Mouse (Mus musculus) midbrain, embryonic 13.5 days (tissue): ENCODE data around the gene Zdhhc19. TPM values are rescaled to one million over a fixed set of nuclear protein-coding genes. Genes with fewer than 3 reads are reported as not detected.

Experiments
- ATAC-seq: fragments of 200-750 bp; cut with Nextera tagmentation; 2 replicates; pipeline ENCODE4 v1.8.0; 2017; ENCODE audit warnings: mild to moderate bottlenecking, moderate TSS enrichment, moderate library complexity
- H3K27ac ChIP-seq: fragments of 300-500 bp; sonication (generic); 2 replicates; pipeline ENCODE4 v1.5.1; 2015; ENCODE audit warnings: inconsistent platforms, mild to moderate bottlenecking, moderate library complexity
- H3K27me3 ChIP-seq: fragments of 300-500 bp; sonication (generic); 2 replicates; pipeline ENCODE4 v1.6.1; 2015; ENCODE audit warnings: mild to moderate bottlenecking, inconsistent platforms
- H3K36me3 ChIP-seq: fragments of 300-500 bp; sonication (generic); 2 replicates; pipeline ENCODE4 v1.6.1; 2015; ENCODE audit warnings: mild to moderate bottlenecking, inconsistent platforms
- H3K4me1 ChIP-seq: fragments of 300-500 bp; sonication (generic); replicated peaks from 2 replicates; pipeline ENCODE4 v1.6.1; 2015; ENCODE audit warnings: inconsistent platforms
- H3K4me2 ChIP-seq: fragments of 300-500 bp; sonication (generic); replicated peaks from 2 replicates; pipeline ENCODE4 v1.6.1; 2015; ENCODE audit warnings: moderate library complexity, mild to moderate bottlenecking, inconsistent platforms
- H3K4me3 ChIP-seq: fragments of 300-500 bp; sonication (generic); replicated peaks from 2 replicates; pipeline ENCODE4 v1.5.1; 2015; ENCODE audit warnings: mild to moderate bottlenecking, inconsistent platforms
- H3K9ac ChIP-seq: fragments of 300-500 bp; sonication (generic); replicated peaks from 2 replicates; pipeline ENCODE4 v1.6.1; 2015; ENCODE audit warnings: mild to moderate bottlenecking, inconsistent platforms
- H3K9me3 ChIP-seq: fragments of 300-500 bp; sonication (generic); 2 replicates; pipeline ENCODE4 v1.6.1; 2016; ENCODE audit warnings: mild to moderate bottlenecking, inconsistent platforms
- WGBS: fragments of 180-500 bp; shearing (Covaris S2); methylation state at CpG from one replicate; pipeline ENCODE4 v1.1.7; 2015; 5-methylcytosine and 5-hydroxymethylcytosine counted together
- polyA plus RNA-seq: library from polyadenylated mRNA; unstranded; fragments of >200 nt; fragmentation: Nextera tagmentation; extraction: Ambion mirVana; gene quantifications from 2 replicates; pipeline ENCODE4 v1.2.1, GENCODE M21; 2015

Zdhhc19 gene
- polyA plus RNA-seq, 1 experiment from 2014 or later: not detected

DNA sequence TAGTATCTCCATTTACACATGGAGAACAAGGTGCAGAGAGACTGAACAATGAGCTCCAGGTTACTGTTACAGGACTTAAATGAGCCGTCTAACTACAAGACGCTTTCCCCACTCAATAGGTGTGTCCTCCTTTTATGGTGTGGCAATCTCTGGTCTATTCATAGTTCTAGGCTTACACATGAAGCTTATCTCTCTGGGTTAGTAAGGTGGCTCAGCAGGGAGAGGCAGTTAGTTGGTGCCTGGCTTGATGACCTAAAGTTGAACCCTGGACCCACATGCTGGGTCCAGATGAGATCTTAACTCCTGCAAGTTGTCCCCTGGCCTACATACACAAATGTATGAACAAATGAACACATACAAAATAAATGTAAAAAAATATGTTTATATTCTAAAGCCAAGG is 32.6 kb upstream of the Zdhhc19 start:
- ATAC-seq: no peak
- H3K9ac ChIP-seq: no peak overlapping the region
- no peak overlapping the region for H3K4me3 ChIP-seq
- H3K27me3 ChIP-seq: no peaks in the 10 kb centered on the region
- H3K4me2 ChIP-seq: no peak overlapping the region
- WGBS: 92% methylated on average over 2 of the region's 2 CpGs
- peaks cover 56% of the 10 kb centered on the region for H3K36me3 ChIP-seq
- no peak overlapping the region for H3K27ac ChIP-seq
- H3K9me3 ChIP-seq: no peaks in the 10 kb centered on the region
- no peaks in the 10 kb centered on the region for H3K4me1 ChIP-seq

GRCm38 (mm10) chr16:32464908-32465307 is 31.2 kb upstream of the Zdhhc19 start:
- H3K4me1 ChIP-seq: no peaks in the 10 kb centered on the region
- 0% methylated on average over 1 of the region's 1 CpGs for WGBS
- ATAC-seq: no peak
- H3K27ac ChIP-seq: no peak overlapping the region
- no peak overlapping the region for H3K4me3 ChIP-seq
- peaks cover 64% of the 10 kb centered on the region for H3K36me3 ChIP-seq
- H3K9me3 ChIP-seq: no peaks in the 10 kb centered on the region
- H3K4me2 ChIP-seq: no peak overlapping the region
- no peak overlapping the region for H3K9ac ChIP-seq
- H3K27me3 ChIP-seq: no peaks in the 10 kb centered on the region

GRCm38 (mm10) chr16:32468488-32468887 is 27.6 kb upstream of the Zdhhc19 start:
- Histone ChIP-seq H3K27me3 (no peaks in the 10 kb centered on the region), H3K4me2 (no peak overlapping the region), H3K4me3 (no peak overlapping the region), H3K9me3 (no peaks in the 10 kb centered on the region), H3K4me1 (no peaks in the 10 kb centered on the region), H3K9ac (no peak overlapping the region), H3K36me3 (peaks cover 81% of the 10 kb centered on the region), H3K27ac (no peak overlapping the region)
- no peak for ATAC-seq
- WGBS: 86% methylated on average over 3 of the region's 3 CpGs

DNA sequence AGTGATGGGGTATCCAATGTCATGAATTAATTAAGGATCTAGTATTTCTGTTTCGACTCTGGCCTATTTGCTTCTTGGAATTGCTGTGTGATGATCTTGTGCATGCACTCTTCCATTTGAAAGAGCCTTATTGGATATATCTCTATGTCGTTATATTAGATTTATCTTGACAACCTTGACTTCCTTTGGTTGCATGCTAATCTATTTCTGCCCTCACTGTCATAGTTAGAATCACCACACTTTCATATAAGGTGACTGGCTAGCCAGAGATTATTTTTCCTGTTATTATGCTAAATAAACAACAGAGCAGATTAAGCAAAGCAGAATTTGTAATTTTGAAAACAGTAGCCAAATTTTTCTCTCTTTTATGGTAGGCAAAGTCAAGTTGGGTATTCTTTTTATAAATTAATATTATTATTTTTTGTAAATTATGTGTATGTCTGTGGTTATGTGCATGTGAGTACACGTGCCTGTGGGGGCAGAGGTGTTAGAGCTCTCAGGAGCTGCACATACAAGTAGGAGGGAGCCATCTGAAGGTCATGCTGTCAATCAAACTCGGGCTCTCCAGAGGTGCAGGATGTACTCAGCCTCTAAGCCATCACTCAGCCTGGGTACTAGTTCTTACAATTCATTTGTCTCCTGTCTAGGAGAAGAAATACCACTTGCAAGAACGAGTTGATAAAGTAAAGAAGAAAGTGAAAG is 26.5 kb upstream of the Zdhhc19 start:
- Histone ChIP-seq H3K36me3 (peaks cover 76% of the 10 kb centered on the region), H3K9ac (no peak overlapping the region), H3K4me2 (no peak overlapping the region), H3K27me3 (no peaks in the 10 kb centered on the region), H3K4me1 (no peaks in the 10 kb centered on the region), H3K27ac (no peak overlapping the region), H3K4me3 (no peak overlapping the region), H3K9me3 (no peaks in the 10 kb centered on the region)
- ATAC-seq: no peak
- 81% methylated on average over 5 of the region's 5 CpGs for WGBS

DNA sequence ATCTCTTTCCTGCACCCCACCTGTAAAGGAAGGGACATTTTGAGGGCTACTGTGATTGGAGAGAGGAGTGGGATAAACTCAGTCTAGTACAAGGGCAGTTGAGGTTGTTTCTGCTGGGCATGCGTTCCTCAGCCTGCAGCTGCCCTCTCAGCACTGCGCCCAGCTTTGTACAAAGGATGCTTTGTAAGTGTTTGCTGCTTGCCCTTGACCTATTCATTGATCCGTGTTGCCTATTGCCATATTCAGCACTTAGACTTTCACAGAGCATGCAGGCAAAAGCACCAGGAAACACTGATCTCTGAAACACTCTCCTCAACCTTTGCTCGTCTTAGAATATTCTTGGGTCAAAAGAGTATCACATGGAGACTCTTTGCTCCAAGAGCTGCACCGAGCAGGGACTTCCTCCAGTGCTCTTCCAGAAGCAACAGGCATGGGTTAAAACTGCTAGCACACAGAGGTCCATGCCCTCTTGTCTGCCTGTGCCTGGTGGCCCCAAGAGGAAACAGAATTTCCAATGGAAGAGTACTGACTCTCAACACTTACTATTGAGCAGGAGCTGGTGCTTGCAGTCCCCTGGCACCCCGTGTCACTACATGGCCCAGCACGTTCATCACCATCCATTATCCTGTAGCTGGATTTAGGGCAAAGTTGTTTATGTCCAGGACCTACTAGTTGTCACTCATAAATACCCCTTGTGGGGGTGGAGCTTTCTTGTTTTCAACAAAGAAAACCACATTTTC is 23.6 kb upstream of the Zdhhc19 start:
- H3K4me3 ChIP-seq: no peak overlapping the region
- peaks cover 61% of the 10 kb centered on the region for H3K36me3 ChIP-seq
- H3K27ac ChIP-seq: no peak overlapping the region
- no peaks in the 10 kb centered on the region for H3K4me1 ChIP-seq
- H3K9me3 ChIP-seq: no peaks in the 10 kb centered on the region
- H3K27me3 ChIP-seq: no peaks in the 10 kb centered on the region
- ATAC-seq: no peak
- H3K4me2 ChIP-seq: no peak overlapping the region
- 78% methylated on average over 7 of the region's 7 CpGs for WGBS
- H3K9ac ChIP-seq: no peak overlapping the region

GRCm38 (mm10) chr16:32477315-32477714 is 18.8 kb upstream of the Zdhhc19 start:
- H3K27ac ChIP-seq: no peak overlapping the region
- H3K4me3 ChIP-seq: no peak overlapping the region
- H3K27me3 ChIP-seq: no peaks in the 10 kb centered on the region
- no peaks in the 10 kb centered on the region for H3K4me1 ChIP-seq
- H3K9me3 ChIP-seq: no peaks in the 10 kb centered on the region
- H3K9ac ChIP-seq: no peak overlapping the region
- peaks cover 18% of the 10 kb centered on the region for H3K36me3 ChIP-seq
- no peak overlapping the region for H3K4me2 ChIP-seq
- ATAC-seq: no peak
- WGBS: 89% methylated on average over 6 of the region's 6 CpGs

DNA sequence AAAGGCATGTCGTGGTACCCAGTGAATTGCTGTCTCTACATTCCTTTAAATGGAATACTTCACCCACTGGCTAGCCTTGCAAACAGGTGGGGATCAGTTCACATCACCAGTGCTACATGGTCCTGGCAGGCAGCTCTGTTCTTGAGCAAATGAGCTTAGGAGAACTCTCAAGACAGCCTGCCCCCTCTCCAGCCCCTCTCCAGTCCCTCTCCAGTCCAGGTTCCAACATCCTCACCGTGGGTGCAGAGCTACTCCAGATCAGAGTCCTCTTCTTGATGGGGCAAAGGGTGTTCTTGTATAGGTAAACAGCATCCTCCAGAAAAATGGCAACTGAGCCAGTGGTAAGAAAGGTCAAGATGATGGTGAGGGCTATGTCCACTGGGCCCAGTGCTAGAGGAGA is 16.6 kb upstream of the Zdhhc19 start:
- Histone ChIP-seq H3K4me1 (no peaks in the 10 kb centered on the region), H3K27ac (no peak overlapping the region), H3K9ac (no peak overlapping the region), H3K27me3 (no peaks in the 10 kb centered on the region), H3K4me2 (no peak overlapping the region), H3K36me3 (peaks cover 3% of the 10 kb centered on the region; the same call in 1 of the 2 replicates), H3K4me3 (no peak overlapping the region), H3K9me3 (no peaks in the 10 kb centered on the region)
- 83% methylated on average over 2 of the region's 2 CpGs for WGBS
- ATAC-seq: no peak

DNA sequence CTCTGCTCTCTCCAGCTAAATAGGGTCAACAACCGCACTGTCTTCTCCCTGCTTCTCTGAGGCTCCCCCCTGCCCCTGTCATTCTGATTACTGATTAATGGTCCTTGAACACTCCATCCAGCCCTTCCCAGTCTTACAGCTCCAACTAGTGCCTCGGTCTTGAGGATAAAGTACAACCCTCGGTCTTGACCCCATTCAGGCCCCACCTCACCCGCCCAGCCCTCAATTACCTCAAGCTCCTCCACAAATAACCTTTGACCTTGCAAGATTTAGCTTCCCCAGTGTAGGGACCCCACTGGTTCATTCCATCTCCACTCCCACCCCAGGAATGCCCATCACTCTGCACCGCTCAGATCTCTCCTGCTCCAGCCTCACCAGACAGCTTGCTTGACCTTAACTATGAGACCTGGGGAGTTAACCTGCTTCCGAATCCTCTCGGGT is 11.6 kb upstream of the Zdhhc19 start:
- H3K27ac ChIP-seq: no peak overlapping the region
- H3K27me3 ChIP-seq: no peaks in the 10 kb centered on the region
- H3K9me3 ChIP-seq: no peaks in the 10 kb centered on the region
- 52% methylated on average over 7 of the region's 7 CpGs for WGBS
- no peaks in the 10 kb centered on the region for H3K36me3 ChIP-seq
- H3K4me1 ChIP-seq: no peaks in the 10 kb centered on the region
- no peak overlapping the region for H3K9ac ChIP-seq
- no peak overlapping the region for H3K4me3 ChIP-seq
- H3K4me2 ChIP-seq: no peak overlapping the region
- ATAC-seq: no peak

DNA sequence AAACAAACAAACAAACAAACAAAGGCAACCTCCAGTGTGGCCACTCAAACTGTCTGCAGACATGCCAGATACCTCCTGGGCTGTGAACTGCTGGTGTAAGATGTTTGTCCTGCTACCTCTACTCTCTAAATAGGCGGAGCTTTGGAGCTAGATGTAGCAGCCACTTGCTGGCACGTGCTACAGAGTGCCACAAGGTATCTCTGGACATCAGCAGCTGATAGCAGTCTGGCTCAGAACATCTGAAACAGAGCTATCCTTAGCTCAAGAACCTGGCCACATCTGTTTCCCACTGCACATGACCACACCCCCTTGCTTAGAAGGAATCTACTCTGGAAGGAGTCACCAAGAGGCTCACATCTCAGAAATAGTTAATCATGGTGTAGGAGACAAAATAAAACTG is 10.9 kb upstream of the Zdhhc19 start:
- Histone ChIP-seq H3K27me3 (no peaks in the 10 kb centered on the region), H3K27ac (no peak overlapping the region), H3K36me3 (no peaks in the 10 kb centered on the region), H3K4me3 (no peak overlapping the region), H3K9me3 (no peaks in the 10 kb centered on the region), H3K4me1 (no peaks in the 10 kb centered on the region), H3K9ac (no peak overlapping the region), H3K4me2 (no peak overlapping the region)
- ATAC-seq: no peak
- WGBS: 81% methylated on average over 2 of the region's 2 CpGs

GRCm38 (mm10) chr16:32486046-32486445 is 10.0 kb upstream of the Zdhhc19 start:
- 81% methylated on average over 6 of the region's 6 CpGs for WGBS
- H3K4me1 ChIP-seq: no peaks in the 10 kb centered on the region
- no peaks in the 10 kb centered on the region for H3K36me3 ChIP-seq
- no peak overlapping the region for H3K27ac ChIP-seq
- no peaks in the 10 kb centered on the region for H3K27me3 ChIP-seq
- no peak overlapping the region for H3K4me2 ChIP-seq
- ATAC-seq: no peak
- no peak overlapping the region for H3K9ac ChIP-seq
- no peak overlapping the region for H3K4me3 ChIP-seq
- no peaks in the 10 kb centered on the region for H3K9me3 ChIP-seq

- Histone ChIP-seq H3K9me3 (no peaks in the 10 kb centered on the region), H3K9ac (no peak within 1 kb of the TSS), H3K27me3 (no peaks in the 10 kb centered on the region), H3K4me2 (no peak within 1 kb of the TSS), H3K4me1 (no peaks in the 10 kb centered on the region), H3K4me3 (no peak within 1 kb of the TSS), H3K27ac (no peak within 1 kb of the TSS), H3K36me3 (no peaks in the 10 kb centered on the region)
- 59% methylated on average over 15 of the region's 15 CpGs for WGBS
- no peak for ATAC-seq
Measured at GRCm38 (mm10) chr16:32487234-32488111, 8.6 kb upstream of the Zdhhc19 start, which contains the start of gene Slc51a. TSS of gene Slc51a (minus strand) at chr16:32487879.

GRCm38 (mm10) chr16:32488939-32489338 is 7.1 kb upstream of the Zdhhc19 start:
- no peak for ATAC-seq
- no peak overlapping the region for H3K27ac ChIP-seq
- 96% methylated on average over 3 of the region's 3 CpGs for whole genome bisulfite sequencing
- H3K4me2 ChIP-seq: no peak overlapping the region
- H3K27me3 ChIP-seq: no peaks in the 10 kb centered on the region
- no peaks in the 10 kb centered on the region for H3K4me1 ChIP-seq
- H3K9me3 ChIP-seq: no peaks in the 10 kb centered on the region
- no peak overlapping the region for H3K9ac ChIP-seq
- H3K36me3 ChIP-seq: no peaks in the 10 kb centered on the region
- H3K4me3 ChIP-seq: no peak overlapping the region
